Mouse (Mus musculus): ENCODE measurements around the gene Srgap3. TPM values are rescaled to one million over a fixed set of nuclear protein-coding genes. Genes with fewer than 3 reads are reported as not detected.
A peak's percentile ranks its signal among the peaks of the same experiment; 100 is the strongest.

Srgap3 gene
- polyA plus RNA-seq, 1 experiment from 2014 or later = 68.2 TPM

DNA sequence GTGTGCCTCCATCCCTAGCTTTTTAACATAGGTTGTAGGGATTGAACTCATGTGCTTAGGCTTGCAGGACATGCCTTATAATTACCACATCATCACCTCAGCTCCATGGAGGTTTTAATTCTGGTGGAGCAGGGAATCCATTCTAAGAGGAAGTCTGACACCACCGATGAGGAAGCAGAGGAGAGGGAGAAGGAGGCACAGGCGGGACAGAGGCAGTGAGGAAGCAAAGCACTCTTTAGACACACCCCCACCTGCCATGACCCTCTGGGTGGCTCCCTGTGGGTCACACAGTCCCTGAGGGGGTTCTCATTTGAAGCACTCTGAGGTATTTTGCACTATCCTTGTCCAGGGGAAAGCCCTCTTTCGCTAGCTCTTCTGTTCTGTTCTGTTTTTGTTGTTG is 194.5 kb downstream of the Srgap3 start:
- Histone ChIP-seq H3K9me3 (ENCODE audit: control insufficient read depth, low read length) (no peaks in the 10 kb centered on the region), H3K27me3 (ENCODE audit: control insufficient read depth, insufficient read depth, low read length) (no peaks in the 10 kb centered on the region), H3K9ac (replicated peaks; ENCODE audit: low read depth, low read length) (no peak overlapping the region), H3K36me3 (ENCODE audit: control insufficient read depth, insufficient read depth, low read length) (peaks cover 3% of the 10 kb centered on the region), H3K27ac (ENCODE audit: low read depth, low read length) (no peak overlapping the region), H3K4me3 (ENCODE audit: low read depth, low read length) (no peak overlapping the region), H3K4me1 (ENCODE audit: control insufficient read depth, insufficient read depth, low read length) (no peaks in the 10 kb centered on the region), H3K4me2 (ENCODE audit: low read depth, low read length) (no peak overlapping the region)
- 0 out of 2 replicates have a peak, but pooled peaks have one; percentile 17 for ATAC-seq (ENCODE audit: low read depth)
- 90% methylated on average over 3 of the region's 3 CpGs for WGBS

DNA sequence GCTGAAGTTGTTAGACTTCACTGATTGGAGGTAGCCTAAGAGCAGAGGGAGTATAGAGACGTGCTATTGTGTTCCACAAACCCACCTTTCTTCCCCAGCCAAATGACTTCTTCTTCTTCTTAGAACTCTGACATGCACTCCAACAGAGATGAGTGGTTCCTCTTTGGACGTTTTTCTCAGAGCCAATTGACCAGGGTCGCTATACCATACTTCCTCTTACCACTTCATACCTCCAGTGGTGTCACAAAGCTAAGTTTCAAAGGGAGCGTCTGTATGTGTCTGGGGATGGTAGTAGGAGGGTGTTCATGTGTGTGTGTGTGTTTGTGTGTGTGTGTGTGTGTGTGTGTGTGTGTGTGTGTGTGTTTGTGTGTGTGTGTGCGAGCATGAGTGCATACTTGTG is 195.1 kb downstream of the Srgap3 start:
- H3K9ac ChIP-seq (replicated peaks; ENCODE audit: low read depth, low read length) = no peak overlapping the region
- H3K27me3 ChIP-seq (ENCODE audit: control insufficient read depth, insufficient read depth, low read length) = no peaks in the 10 kb centered on the region
- H3K27ac ChIP-seq (ENCODE audit: low read depth, low read length) = no peak overlapping the region
- WGBS = 88% methylated on average over 5 of the region's 5 CpGs
- H3K4me3 ChIP-seq (ENCODE audit: low read depth, low read length) = no peak overlapping the region
- no peaks in the 10 kb centered on the region for H3K9me3 ChIP-seq (ENCODE audit: control insufficient read depth, low read length)
- no peaks in the 10 kb centered on the region for H3K4me1 ChIP-seq (ENCODE audit: control insufficient read depth, insufficient read depth, low read length)
- H3K36me3 ChIP-seq (ENCODE audit: control insufficient read depth, insufficient read depth, low read length) = peaks cover 4% of the 10 kb centered on the region
- no peak for ATAC-seq (ENCODE audit: low read depth)
- H3K4me2 ChIP-seq (ENCODE audit: low read depth, low read length) = no peak overlapping the region

DNA sequence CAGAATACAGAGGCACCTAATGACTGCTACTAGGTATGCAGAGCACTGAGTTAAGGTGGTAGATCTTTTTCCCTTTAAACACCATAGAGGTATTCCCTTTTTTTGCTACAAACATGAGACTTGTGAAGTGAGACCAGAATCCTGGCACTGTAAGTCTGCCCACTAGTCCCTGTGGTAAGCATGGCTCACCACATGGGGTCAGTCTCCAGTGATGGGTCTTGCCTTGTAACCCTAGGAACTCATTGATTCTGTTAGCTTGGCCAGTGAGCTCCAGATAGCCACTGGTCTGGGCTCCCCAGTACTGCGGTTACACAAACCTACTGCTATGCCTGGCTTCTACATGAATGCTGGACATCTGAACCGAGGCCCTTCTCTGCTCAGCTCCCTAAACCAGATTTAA is 204.8 kb downstream of the Srgap3 start:
- H3K4me3 ChIP-seq (ENCODE audit: low read depth, low read length) = no peak overlapping the region
- H3K27me3 ChIP-seq (ENCODE audit: control insufficient read depth, insufficient read depth, low read length) = no peaks in the 10 kb centered on the region
- H3K4me2 ChIP-seq (ENCODE audit: low read depth, low read length) = no peak overlapping the region
- WGBS = 94% methylated on average over 2 of the region's 2 CpGs
- no peak for ATAC-seq (ENCODE audit: low read depth)
- no peaks in the 10 kb centered on the region for H3K9me3 ChIP-seq (ENCODE audit: control insufficient read depth, low read length)
- H3K9ac ChIP-seq (replicated peaks; ENCODE audit: low read depth, low read length) = no peak overlapping the region
- H3K27ac ChIP-seq (ENCODE audit: low read depth, low read length) = no peak overlapping the region
- no peaks in the 10 kb centered on the region for H3K4me1 ChIP-seq (ENCODE audit: control insufficient read depth, insufficient read depth, low read length)
- peaks cover 61% of the 10 kb centered on the region for H3K36me3 ChIP-seq (ENCODE audit: control insufficient read depth, insufficient read depth, low read length)

DNA sequence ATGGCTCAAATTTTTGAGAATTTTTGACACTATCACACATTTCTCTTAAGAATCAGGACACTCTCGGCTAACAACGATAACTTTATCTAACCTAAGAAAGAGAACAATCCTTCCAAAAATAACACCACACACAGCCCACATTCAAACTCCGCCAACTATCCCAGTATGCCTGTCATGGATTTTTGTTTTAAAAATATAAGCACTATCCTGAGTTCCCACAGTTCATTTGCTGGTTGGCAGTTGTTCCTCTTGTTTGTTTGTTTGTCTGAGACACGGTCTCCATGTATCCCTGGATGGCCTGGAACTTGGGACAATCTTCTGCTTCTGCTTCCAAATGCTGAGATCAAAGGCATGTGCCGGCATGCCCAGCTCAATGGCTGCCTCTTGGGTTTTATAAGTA is 205.3 kb downstream of the Srgap3 start:
- ATAC-seq (ENCODE audit: low read depth) = no peak
- Histone ChIP-seq H3K4me1 (ENCODE audit: control insufficient read depth, insufficient read depth, low read length) (no peaks in the 10 kb centered on the region), H3K36me3 (ENCODE audit: control insufficient read depth, insufficient read depth, low read length) (peaks cover 61% of the 10 kb centered on the region)

DNA sequence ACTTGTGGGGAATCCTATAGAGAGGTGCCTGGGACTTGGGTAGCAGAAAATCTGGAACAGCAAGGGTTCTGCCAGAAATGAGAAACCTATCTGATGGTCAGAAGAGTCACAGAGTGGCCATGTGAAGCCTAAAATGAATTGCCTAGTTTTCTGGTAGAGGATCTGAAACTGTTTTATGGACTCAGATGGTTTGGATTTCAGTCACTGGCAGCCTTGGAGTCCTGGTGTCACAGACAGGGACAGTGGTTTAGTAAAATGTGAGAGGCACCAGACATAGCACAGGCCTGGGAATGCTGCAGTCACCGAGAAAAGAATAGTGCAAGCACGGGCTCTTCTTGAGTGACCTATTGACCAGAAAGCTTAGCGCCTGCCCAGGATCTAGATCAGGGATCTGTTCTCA is 207.4 kb downstream of the Srgap3 start:
- H3K36me3 ChIP-seq (ENCODE audit: control insufficient read depth, insufficient read depth, low read length) = peaks cover 56% of the 10 kb centered on the region
- H3K4me3 ChIP-seq (ENCODE audit: low read depth, low read length) = no peak overlapping the region
- no peak overlapping the region for H3K27ac ChIP-seq (ENCODE audit: low read depth, low read length)
- H3K9me3 ChIP-seq (ENCODE audit: control insufficient read depth, low read length) = no peaks in the 10 kb centered on the region
- no peak overlapping the region for H3K9ac ChIP-seq (replicated peaks; ENCODE audit: low read depth, low read length)
- H3K4me1 ChIP-seq (ENCODE audit: control insufficient read depth, insufficient read depth, low read length) = no peaks in the 10 kb centered on the region
- H3K4me2 ChIP-seq (ENCODE audit: low read depth, low read length) = no peak overlapping the region
- ATAC-seq (ENCODE audit: low read depth) = no peak
- WGBS = 96% methylated on average over 3 of the region's 3 CpGs
- H3K27me3 ChIP-seq (ENCODE audit: control insufficient read depth, insufficient read depth, low read length) = no peaks in the 10 kb centered on the region

More for the DNA sequence above, 205.3 kb downstream of the Srgap3 start:
- H3K27ac ChIP-seq (ENCODE audit: low read depth, low read length) = no peak overlapping the region
- no peak overlapping the region for H3K4me2 ChIP-seq (ENCODE audit: low read depth, low read length)
- no peak overlapping the region for H3K9ac ChIP-seq (replicated peaks; ENCODE audit: low read depth, low read length)
- no peaks in the 10 kb centered on the region for H3K9me3 ChIP-seq (ENCODE audit: control insufficient read depth, low read length)
- H3K27me3 ChIP-seq (ENCODE audit: control insufficient read depth, insufficient read depth, low read length) = no peaks in the 10 kb centered on the region
- no peak overlapping the region for H3K4me3 ChIP-seq (ENCODE audit: low read depth, low read length)
- 90% methylated on average over 5 of the region's 5 CpGs for WGBS

DNA sequence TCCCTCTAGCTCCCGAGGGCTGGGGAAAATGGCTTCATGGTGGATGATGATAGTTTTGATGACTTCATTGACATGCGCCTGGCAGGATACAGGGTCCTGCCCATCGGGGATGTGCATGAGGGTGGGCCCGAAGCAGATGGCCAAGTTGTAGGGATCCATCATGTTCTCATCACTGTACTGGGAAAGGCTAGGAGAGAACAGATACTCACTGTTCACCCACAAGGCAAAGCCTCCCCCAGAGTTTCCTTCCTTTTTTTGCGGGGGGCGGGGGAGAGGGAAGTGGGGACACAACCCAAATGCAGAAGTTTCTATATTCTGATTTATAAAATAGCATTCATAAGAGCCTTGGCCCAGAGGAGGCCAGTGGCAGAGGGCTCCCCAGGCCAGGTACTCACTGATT is 208.1 kb downstream of the Srgap3 start:
- H3K9me3 ChIP-seq (ENCODE audit: control insufficient read depth, low read length) = no peaks in the 10 kb centered on the region
- no peak overlapping the region for H3K4me2 ChIP-seq (ENCODE audit: low read depth, low read length)
- H3K36me3 ChIP-seq (ENCODE audit: control insufficient read depth, insufficient read depth, low read length) = peaks cover 56% of the 10 kb centered on the region
- no peak overlapping the region for H3K27ac ChIP-seq (ENCODE audit: low read depth, low read length)
- no peaks in the 10 kb centered on the region for H3K27me3 ChIP-seq (ENCODE audit: control insufficient read depth, insufficient read depth, low read length)
- no peaks in the 10 kb centered on the region for H3K4me1 ChIP-seq (ENCODE audit: control insufficient read depth, insufficient read depth, low read length)
- ATAC-seq (ENCODE audit: low read depth) = no peak
- no peak overlapping the region for H3K4me3 ChIP-seq (ENCODE audit: low read depth, low read length)
- WGBS = 90% methylated on average over 6 of the region's 6 CpGs
- H3K9ac ChIP-seq (replicated peaks; ENCODE audit: low read depth, low read length) = no peak overlapping the region

DNA sequence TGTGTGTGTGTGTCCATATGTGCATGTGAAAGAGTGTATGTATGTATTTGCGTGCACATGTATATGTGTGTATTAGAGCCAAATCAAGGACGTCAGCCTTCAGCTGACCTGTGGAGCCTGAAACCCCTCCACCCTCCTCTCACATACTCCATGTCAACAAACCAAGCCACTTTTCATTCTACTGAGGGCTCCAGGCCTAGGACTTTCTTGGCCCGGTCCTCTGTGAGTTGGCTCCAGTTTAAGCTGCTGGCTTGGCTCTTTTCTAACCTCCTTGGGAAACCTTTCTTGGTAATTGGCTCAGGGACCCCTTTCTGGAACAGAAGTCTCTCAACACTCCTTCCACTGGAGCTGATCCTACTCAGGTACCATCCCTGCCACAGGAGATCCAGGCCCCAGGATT is 210.6 kb downstream of the Srgap3 start:
- H3K9me3 ChIP-seq (ENCODE audit: control insufficient read depth, low read length) = no peaks in the 10 kb centered on the region
- no peak overlapping the region for H3K4me3 ChIP-seq (ENCODE audit: low read depth, low read length)
- peaks cover 56% of the 10 kb centered on the region for H3K36me3 ChIP-seq (ENCODE audit: control insufficient read depth, insufficient read depth, low read length)
- H3K27ac ChIP-seq (ENCODE audit: low read depth, low read length) = no peak overlapping the region
- no peak for ATAC-seq (ENCODE audit: low read depth)
- WGBS = 89% methylated on average over 3 of the region's 3 CpGs
- H3K4me2 ChIP-seq (ENCODE audit: low read depth, low read length) = no peak overlapping the region
- H3K4me1 ChIP-seq (ENCODE audit: control insufficient read depth, insufficient read depth, low read length) = no peaks in the 10 kb centered on the region
- H3K9ac ChIP-seq (replicated peaks; ENCODE audit: low read depth, low read length) = no peak overlapping the region
- no peaks in the 10 kb centered on the region for H3K27me3 ChIP-seq (ENCODE audit: control insufficient read depth, insufficient read depth, low read length)

DNA sequence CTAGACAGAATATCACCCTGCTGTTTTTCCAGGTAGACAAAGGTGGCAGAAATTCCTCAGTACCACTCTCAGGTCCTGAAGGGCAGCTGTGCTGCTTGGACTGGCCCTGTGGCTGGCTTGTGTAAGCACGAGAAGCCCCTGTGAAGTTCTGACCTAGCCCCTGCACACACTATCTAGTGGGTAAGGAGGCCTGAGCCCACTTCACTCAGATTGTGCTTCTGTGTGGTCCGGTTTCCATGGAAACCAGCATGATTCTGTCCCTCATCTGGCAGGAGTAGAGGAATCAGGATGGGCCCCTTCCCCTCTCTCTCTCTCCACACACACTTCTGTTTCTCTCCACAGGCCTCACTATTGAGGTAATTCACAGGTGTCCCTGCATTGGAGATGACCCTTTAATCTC is 212.0 kb downstream of the Srgap3 start:
- WGBS = 80% methylated on average over 2 of the region's 2 CpGs
- no peak overlapping the region for H3K9ac ChIP-seq (replicated peaks; ENCODE audit: low read depth, low read length)

DNA sequence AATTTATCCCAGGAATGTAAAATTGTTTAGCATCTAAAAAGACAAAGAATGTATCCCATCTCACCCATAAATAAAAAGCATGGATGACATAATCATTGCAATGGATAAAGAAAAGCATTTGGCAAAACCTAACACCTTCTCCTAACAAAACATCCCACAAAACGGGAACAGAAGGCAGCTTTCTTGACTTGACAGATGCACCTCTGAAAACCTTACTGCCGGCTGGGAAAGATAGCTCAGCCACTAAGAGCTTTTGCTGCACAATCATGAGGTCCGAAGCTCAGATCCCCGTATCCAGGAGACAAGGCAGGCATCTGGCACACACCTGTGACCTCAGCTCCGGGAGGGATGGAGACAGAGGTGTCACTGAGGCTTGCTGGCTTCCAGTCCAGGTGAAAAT is 213.1 kb downstream of the Srgap3 start:
- Histone ChIP-seq H3K4me3 (ENCODE audit: low read depth, low read length) (no peak overlapping the region), H3K27ac (ENCODE audit: low read depth, low read length) (no peak overlapping the region), H3K9ac (replicated peaks; ENCODE audit: low read depth, low read length) (no peak overlapping the region), H3K36me3 (ENCODE audit: control insufficient read depth, insufficient read depth, low read length) (peaks cover 58% of the 10 kb centered on the region), H3K27me3 (ENCODE audit: control insufficient read depth, insufficient read depth, low read length) (no peaks in the 10 kb centered on the region), H3K4me1 (ENCODE audit: control insufficient read depth, insufficient read depth, low read length) (no peaks in the 10 kb centered on the region), H3K4me2 (ENCODE audit: low read depth, low read length) (no peak overlapping the region), H3K9me3 (ENCODE audit: control insufficient read depth, low read length) (no peaks in the 10 kb centered on the region)
- ATAC-seq (ENCODE audit: low read depth) = no peak
- WGBS = 77% methylated on average over 5 of the region's 5 CpGs

More for the DNA sequence above, 212.0 kb downstream of the Srgap3 start:
- Histone ChIP-seq H3K4me2 (ENCODE audit: low read depth, low read length) (no peak overlapping the region), H3K27me3 (ENCODE audit: control insufficient read depth, insufficient read depth, low read length) (no peaks in the 10 kb centered on the region), H3K27ac (ENCODE audit: low read depth, low read length) (no peak overlapping the region), H3K4me3 (ENCODE audit: low read depth, low read length) (no peak overlapping the region), H3K36me3 (ENCODE audit: control insufficient read depth, insufficient read depth, low read length) (peaks cover 57% of the 10 kb centered on the region), H3K4me1 (ENCODE audit: control insufficient read depth, insufficient read depth, low read length) (no peaks in the 10 kb centered on the region), H3K9me3 (ENCODE audit: control insufficient read depth, low read length) (no peaks in the 10 kb centered on the region)
- no peak for ATAC-seq (ENCODE audit: low read depth)

DNA sequence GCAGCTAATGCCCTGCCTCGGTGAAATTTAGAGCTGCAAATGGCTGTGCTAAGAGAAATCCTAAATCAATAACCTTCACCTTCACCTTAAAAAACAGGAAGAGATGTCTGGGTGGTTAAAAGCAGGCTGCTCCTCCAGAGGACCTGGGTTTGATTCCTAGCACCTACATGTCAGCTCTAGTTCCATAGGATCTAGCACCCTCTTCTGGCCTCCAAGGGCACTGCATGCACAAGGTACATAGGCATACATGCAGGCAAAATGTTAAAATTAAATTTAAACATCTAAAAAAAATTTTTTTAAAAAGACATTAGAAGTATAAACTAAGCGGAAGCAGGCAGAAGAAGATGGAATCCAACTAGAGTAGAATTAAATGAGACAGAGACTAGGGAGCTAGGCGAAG is 214.6 kb downstream of the Srgap3 start:
- WGBS = 97% methylated on average over 3 of the region's 3 CpGs
- H3K36me3 ChIP-seq (ENCODE audit: control insufficient read depth, insufficient read depth, low read length) = peaks cover 51% of the 10 kb centered on the region

More for the DNA sequence above, 214.6 kb downstream of the Srgap3 start:
- H3K4me2 ChIP-seq (ENCODE audit: low read depth, low read length) = no peak overlapping the region
- no peaks in the 10 kb centered on the region for H3K4me1 ChIP-seq (ENCODE audit: control insufficient read depth, insufficient read depth, low read length)
- no peak for ATAC-seq (ENCODE audit: low read depth)
- H3K9ac ChIP-seq (replicated peaks; ENCODE audit: low read depth, low read length) = no peak overlapping the region
- H3K9me3 ChIP-seq (ENCODE audit: control insufficient read depth, low read length) = no peaks in the 10 kb centered on the region
- no peak overlapping the region for H3K4me3 ChIP-seq (ENCODE audit: low read depth, low read length)
- no peaks in the 10 kb centered on the region for H3K27me3 ChIP-seq (ENCODE audit: control insufficient read depth, insufficient read depth, low read length)
- no peak overlapping the region for H3K27ac ChIP-seq (ENCODE audit: low read depth, low read length)
